Mouse (Mus musculus) yolk sac, embryonic 10.5 days (tissue): ENCODE results near the gene Prss36.
"Not testable (repeated sequence)": the region's sequence is repeated elsewhere in the genome, so short reads cannot be mapped to it uniquely, and the experiment has no call there.

Source experiments
- DNase-seq: peaks from one replicate; pipeline ENCODE4 v3.0.0-alpha.2; 2017; ENCODE audit warnings: low spot score

The Prss36 gene

DNA sequence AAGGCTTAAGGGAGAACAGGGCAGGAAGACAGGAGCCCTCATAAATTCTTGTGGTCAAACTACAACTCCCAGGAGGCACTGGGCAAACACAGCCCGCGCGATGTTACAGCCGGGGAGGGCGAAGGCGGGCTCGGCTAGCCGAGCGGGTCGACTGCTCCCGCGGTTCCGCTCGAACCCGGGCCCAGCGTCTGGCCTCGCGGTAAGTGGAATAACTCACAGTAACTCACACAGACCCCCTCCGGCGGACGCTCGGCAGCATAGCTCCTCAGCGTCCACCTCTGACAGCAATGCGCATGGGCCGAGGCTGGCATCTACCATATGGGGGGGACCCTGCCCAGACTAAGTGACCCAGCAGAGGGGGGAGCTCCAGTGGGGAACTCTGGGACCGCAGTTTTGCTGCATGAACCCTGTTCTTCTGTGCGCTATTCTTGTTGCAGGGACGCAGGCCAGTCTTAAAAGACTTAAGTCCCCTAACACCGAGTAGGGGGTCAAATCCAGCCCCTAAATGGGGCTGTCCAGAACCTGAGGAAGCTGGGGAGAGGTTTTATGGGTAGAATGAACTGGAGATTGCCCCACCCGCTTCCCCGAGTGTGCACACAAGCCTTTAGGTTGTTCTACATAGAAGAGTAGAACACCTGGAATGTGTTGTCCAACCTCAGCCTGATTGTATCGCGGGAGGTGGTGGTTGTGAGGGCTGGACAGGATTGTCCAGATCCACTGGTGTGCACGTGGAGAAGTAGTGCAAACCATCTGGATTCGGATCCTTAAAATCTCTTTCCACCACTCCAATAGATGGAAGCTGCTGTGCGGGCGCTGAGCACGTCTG is 42.3 kb downstream of the Prss36 start, which contains the start of gene Bckdk:
Gene Bckdk (plus strand): TSS at position 112 of the 826 bp plus-strand sequence.
- DNase-seq, result peak; percentile 85

DNA sequence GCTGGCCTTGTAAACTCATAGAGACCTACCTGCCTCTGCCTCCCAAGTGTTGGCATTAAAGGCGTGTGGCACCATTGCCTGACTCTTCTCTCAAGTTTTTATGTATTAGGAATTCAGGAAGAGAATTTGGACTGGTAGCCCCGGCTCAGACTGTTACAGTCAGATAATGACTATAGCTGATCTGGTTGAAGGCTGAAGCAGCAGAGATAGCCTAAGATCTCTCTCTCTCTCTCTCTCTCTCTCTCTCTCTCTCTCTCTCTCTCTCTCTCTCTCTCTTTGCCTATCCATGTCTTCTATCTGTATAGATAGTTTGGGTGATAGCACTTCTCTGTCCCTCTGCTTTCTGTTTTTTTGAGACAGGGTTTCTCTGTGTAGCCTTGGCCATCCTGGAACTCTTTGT is 44.8 kb downstream of the Prss36 start:
- no peak for DNase-seq

DNA sequence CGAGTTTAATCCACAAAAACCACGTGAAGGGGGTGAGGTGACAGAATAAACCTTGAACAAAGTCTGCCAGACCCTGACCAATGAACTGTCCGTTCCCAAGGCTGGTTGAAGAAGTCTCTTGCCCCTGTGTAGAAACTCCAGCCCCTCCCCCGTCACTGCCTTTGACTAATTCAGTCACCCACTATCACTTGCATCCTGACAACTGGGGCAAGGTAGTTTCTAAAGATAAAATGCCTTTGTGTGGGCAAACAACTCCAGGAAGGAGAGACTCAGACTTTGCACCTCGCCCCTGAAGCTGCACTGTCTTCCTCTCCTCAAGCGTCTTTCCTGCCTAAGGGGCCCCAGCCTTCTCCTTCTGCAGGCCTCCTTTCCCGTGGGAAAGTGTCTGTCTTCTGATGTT is 46.5 kb downstream of the Prss36 start:
- DNase-seq, result peak; percentile 90

DNA sequence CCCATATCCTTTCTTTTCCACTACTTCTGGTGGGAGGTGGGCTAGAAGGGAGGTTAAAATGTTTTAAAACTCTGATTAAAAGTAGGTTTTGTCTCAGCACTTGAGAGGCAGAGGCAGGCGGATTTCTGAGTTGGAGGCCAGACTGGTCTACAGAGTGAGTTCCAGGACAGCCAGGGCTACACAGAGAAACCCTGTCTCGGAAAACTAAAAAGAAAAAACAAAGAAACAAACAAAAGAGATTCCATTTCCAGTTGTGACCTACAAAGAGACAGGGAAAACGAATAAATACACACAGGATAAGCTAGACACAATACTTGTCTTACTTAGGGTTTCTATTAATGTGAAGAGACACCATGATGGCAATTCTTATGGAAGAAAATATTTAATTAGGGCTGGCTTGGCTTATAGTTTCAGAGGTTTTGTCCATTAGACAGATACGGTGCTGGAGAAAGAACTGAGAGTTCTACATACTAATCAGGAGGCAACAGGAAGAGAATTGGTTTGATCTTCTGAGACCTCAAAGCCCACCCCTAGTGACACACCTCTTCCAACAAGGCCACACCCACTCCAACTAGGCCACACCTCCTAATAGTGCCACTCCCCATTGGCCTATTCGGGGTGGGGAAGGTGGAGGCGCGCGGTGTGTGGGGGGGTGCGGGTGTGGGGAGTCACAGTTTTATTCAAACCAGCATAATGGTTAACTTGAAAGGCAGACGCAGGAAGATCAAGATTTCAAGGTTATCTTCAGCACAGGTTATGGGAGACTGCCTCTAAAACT is 48.2 kb downstream of the Prss36 start:
- DNase-seq, result peak; percentile 75

- no peak for DNase-seq
These were observed 49.0 kb downstream of the Prss36 start for GRCm38 (mm10) chr7:127897542-127897941.

GRCm38 (mm10) chr7:127896384-127896783 is 50.1 kb downstream of the Prss36 start:
- DNase-seq, result no peak

DNA sequence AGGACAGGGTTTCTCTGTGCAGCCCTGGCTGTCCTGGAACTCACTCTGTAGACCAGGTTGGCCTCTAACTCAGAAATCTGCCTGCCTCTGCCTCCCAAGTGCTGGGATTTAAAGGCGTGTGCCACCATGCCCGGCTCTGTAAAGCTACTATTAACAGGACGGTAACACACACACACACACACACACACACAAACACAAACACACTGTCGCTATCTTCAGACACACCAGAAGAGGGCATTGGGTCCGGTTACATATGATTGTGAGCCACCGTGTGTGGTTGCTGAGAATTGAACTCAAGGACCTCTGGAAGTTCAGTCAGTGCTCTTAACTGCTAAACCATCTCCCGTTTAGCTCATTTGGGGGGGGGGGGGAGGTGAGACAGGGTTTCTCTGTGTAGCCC is 50.6 kb downstream of the Prss36 start:
- DNase-seq, result not testable (repeated sequence)

DNA sequence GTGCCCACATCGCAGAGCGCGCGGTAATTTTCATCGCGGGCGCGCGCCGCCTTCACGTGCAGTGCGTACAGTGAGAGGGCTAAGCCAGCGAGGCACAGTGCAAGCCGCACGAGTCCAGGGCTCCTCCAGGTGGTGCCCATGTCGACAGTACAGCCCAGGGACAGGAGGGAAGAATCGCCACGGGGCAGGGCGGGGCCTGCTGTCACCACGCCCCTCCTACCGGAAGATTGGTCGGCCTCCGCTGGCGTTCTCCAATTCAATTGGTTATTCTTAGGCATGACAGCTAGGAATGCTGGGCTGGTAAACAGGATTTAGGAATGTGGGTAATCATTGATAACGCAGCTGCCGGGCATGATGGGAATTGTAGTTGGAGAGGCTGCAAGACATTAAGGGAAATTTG is 51.1 kb downstream of the Prss36 start, which contains the start of the genes Gm21974 and Vkorc1:
Gene Gm21974 (minus strand): TSS at position 13 of the 400 bp plus-strand sequence.
Gene Vkorc1 (minus strand): TSS at position 176 of the 400 bp plus-strand sequence.
- DNase-seq, result peak; percentile 97

GRCm38 (mm10) chr7:127894480-127894879 is 52.0 kb downstream of the Prss36 start:
- DNase-seq, result peak; percentile 56

GRCm38 (mm10) chr7:127890798-127891197 is 55.7 kb downstream of the Prss36 start, which contains the start of gene Prss53:
TSS of gene Prss53 (minus strand) at chr7:127890970.
- peak; percentile 74 for DNase-seq

DNA sequence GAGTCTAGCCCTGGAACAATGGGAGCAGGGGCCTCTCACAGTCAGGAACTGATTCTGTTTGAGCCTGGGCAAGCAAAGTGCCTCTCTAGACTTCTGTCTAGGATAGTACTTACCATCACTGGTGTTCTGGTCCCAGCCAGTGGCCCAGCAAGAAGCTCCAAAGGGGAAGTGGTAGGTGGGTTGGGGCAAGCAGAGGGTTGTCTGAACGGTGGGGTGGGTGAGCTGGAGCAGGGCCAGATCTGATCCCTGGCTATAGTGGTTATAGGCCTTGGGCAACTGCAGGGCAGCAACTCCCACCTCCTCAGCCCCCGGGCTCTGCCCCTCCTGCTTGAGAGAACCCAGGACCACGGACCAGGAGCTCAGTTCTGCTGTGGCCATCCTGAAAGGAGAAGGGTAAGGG is 57.7 kb downstream of the Prss36 start:
- DNase-seq, result no peak

DNA sequence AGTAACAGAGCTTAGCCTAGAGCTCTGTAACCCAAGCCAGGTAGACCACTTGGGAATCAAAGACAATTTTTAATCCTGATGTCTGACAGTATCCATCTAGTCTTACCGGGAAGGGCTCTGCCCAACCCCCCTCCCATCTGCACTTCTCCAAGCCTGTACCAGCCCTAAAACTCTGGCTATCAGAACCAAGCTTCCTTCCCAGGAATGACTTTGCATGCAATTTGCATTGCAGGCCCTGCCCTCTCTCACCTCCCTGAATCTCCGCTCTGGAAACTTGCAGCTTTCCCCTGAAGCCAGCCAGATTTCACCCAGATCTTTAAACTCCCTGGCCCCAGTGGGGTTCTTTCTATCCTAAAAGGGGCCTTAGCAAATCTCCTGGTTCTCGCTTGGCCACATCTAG is 58.7 kb downstream of the Prss36 start:
- no peak for DNase-seq

DNA sequence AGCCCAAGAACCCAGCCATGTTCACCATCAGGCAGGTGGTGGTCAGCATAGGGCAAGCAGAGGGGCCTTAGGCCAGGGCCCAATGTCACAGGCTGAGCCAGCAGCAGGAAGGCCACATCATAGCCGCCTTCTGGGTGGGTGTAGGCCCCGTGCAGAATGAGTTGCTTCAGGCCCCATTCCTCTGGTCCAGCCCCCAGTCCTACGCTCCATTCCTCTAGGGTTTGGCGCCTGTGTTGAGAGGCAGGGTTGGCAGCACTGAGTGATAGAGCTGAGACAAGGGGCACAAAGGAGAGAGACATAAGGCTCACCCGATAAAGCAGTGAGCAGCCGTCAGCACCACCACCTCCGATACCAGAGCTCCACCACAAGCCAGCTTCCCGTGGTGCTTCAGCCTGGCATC is 59.3 kb downstream of the Prss36 start:
- no peak for DNase-seq

DNA sequence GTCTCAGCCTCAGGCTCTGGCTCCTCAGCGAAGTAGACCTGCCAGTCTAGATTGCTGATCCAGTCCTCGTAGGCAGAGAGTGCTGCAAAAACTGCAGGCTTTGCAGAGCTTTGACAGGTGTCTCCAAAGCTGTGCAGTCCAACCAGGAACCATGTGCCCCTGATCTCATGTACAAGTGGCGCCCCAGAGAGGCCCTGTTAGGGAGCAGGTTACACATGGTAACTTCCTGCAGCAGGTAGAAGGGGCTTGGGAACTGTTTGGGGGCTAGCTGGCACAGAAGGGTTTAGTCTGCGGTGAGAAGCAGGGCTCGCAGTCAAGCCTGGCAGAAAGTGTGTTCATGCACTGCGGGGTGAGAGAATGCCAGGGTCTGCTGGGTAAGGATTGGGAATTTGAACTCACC is 60.0 kb downstream of the Prss36 start:
- DNase-seq, result no peak

- no peak for DNase-seq
These were observed 60.6 kb downstream of the Prss36 start for GRCm38 (mm10) chr7:127885951-127886350.
